Mouse (Mus musculus): ENCODE results near the gene Slco2a1.
"Not testable (repeated sequence)": the region's sequence is repeated elsewhere in the genome, so short reads cannot be mapped to it uniquely, and the experiment has no call there.

The Slco2a1 gene

DNA sequence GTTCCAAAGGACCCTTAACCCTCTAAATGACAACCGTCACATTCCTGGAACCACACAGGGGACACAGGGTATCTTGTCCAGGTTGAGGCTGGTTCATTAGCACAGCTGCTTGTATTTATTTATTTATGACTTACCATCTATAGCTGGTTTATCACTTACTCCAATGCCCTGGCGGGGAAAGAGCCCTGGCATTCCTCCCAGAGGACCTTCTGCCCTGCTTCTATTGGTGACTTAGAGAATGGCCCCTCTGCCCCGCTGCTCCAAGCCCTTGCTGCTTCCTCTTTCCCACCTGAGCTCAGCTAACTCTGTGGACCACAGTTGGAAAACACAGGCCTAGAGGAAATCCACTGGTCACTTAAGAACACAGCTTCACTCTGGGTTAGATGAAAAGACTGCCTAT is 94.9 kb downstream of the Slco2a1 start:
- DNase-seq (ENCODE audit: low spot score), result no peak

DNA sequence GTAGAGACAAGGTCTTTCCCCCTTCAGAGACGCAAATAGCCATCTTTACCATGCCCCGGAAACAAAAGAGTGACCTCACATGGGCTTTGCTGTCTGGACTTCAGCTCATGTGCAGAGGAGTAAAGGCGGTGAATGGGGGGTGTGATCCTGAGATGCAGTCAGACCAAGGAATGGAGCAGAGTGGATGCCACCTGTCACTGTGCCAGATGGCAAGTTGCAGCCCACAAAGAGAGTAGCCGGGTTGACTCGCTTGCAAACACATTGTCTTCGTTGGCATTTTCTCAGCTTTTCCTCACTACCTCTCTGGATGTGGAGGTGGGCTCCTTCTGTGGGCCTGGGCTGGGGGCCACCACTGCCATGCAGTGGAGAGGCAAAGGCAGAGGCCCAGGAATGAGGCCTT is 98.2 kb downstream of the Slco2a1 start:
- DNase-seq (ENCODE audit: low spot score), result no peak

DNA sequence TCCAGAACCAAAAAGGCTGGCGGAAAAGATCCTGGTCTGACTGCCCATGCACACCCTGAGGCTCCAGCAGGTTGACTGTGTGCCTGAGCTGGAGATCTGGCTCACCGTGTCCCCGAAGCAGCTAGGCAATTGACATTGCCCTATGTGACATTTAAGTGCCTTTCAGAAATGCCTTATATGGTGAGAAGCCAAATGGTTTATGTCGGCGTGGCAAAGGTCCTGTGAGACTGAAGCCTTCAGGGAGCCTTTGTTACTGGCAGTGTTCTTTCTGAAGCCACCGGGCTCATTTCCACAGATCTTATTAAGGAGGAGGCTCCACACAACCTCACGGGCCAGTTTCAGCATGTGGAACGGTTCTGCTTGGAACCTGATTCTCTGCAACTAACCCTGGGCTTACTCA is 98.8 kb downstream of the Slco2a1 start:
- no peak for DNase-seq (ENCODE audit: low spot score)

DNA sequence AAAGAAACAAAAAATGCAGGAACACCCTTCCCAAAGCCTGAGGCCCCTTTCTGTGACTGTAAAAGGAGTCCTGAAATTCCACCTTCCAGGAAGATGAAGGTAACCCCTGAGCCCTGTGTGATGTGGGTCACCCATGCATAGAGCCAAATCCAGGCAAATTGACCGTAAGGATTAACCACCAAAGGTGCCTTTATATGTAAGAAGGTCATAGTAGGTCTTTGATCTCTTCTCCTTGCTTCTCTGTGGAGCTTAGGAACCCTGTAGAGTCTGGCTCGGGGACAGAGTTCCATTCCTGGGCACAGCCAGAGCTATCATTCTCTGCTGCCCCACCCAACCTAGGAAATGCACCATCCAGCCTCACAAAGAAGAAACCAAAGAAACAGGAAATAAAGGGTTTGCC is 100.1 kb downstream of the Slco2a1 start:
- no peak for DNase-seq (ENCODE audit: low spot score)

DNA sequence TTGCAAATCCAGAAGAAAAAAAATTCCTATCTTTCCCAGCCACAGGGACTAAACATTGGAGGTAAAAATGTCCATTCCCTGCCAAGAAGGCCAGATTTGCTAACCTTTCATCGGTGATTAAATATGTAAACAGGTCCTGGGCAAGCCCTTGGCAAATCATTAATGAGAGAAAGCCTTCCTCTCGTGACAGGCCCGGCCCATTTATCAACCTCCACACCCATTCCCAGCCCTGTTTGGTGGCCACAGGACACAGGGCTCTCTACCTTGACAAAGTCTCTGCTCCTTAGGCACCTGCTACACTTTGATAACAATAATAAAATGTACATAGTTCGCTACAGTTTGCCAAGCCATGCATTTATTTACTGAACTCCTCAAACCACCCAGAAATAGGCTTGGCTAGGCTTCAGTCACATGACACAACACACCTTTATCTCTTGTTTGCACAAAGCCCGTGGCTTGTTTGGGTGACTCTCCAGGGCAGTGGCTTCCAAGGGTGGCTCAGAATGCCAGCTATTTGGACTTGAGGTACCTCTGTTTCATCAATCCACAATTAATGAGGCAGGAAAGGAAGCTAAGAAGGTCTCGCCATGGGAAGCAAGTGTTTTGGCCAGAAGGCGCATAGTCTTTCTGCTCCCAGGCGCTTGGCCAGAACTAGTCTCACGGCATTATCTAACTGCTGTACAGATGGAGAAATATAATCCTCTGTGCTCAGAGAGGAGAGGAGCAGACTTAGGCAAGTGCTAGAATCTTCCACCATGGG is 101.8 kb downstream of the Slco2a1 start:
- DNase-seq (ENCODE audit: low spot score), result no peak

DNA sequence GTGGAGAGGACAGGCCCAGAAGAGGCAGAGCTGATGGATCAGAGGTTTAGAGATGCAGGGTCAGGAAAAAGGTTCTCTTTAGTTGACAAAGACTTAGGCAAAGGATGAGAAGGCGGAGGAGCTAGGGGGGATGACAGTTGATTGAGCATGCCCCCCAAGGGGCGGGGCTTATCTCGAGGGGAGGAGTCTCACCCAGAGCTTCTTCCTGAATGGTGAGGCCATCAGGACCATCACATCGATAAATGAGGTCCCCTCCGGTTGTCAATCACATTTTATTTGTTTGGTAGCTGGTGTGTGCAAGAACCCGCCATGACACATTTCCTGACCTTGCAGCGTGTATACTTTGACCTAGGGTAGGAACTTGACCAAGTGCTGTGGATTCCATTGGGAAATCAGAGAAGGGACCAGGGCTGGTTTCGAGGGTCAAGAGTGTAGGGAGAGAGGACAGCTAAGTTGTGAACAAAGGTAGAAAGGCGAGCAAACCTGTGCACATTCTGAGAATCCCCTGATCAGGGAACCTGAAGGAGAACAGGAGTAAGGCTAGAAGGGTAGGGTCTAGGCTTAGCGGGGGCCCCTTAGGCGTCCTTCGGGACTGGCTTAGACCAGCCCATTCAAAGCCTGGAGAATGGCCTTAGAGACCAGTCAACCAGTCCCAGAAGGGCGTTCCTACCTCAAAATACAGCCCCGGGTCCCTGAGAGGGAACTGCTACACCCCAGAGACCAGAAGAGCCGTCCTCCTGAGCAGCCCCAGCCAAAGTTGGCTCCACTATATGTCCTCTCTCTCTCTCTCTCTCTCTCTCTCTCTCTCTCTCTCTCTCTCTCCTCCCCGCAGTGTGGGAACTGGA is 102.7 kb downstream of the Slco2a1 start:
- DNase-seq (ENCODE audit: low spot score), result no peak

DNA sequence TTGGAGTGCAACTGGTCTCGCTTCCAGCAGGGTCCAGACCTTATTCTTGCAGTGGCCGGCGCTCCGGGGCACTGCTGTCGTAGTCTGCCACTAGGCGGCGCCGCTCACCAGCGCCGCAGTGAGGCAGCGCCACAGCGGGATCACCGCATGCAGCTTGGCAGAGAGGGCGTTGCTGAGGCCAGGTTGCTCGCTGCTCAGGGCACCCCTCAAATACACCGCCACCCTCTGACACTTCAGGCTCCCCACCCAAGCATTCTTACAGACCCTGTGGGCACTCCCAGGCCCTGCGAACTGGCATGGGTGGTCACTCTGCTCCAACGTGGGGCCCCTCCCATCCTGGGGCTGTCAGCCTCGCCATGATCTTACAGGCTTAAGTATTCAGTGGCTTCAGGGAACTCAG is 103.7 kb downstream of the Slco2a1 start:
- no peak for DNase-seq (ENCODE audit: low spot score)

DNA sequence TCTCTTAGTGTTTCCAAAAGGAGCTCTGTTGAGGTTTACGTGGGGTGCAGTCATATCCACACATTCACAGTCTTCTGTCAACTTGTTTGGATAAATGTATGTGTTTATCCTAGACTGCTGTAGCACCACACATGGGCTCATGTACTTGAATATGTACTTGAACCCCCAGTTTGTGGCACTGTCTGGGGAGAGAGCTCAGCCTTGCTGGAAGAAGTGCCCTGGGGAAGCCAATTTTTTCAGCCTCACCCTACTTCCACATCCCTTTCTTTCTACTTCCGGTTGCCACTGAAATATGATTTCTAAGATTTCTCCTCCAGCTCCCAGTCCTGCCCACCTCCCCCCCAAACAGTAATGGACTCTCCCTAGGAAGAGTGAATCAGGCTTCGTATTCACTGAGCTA is 105.2 kb downstream of the Slco2a1 start:
- no peak for DNase-seq (ENCODE audit: low spot score)

DNA sequence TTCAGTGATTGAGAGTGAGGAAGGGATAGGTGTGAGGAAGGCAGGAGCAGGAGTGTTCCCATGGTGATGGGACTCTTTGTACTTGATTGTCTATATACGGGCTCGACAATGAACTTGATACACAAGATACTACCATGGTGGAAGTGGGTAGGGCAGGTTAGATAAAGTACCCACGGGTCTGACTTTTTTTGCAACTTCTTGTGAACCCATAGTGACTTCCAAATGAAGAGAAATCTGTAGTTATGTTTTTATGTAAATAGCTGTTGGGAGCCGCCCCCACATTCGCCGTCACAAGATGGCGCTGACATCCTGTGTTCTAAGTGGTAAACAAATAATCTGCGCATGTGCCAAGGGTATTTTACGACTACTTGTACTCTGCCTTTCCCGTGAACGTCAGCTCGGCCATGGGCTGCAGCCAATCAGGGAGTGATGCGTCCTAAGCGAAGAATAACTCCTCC is 119.9 kb downstream of the Slco2a1 start:
- DNase-seq (ENCODE audit: low spot score), result not testable (repeated sequence)

DNA sequence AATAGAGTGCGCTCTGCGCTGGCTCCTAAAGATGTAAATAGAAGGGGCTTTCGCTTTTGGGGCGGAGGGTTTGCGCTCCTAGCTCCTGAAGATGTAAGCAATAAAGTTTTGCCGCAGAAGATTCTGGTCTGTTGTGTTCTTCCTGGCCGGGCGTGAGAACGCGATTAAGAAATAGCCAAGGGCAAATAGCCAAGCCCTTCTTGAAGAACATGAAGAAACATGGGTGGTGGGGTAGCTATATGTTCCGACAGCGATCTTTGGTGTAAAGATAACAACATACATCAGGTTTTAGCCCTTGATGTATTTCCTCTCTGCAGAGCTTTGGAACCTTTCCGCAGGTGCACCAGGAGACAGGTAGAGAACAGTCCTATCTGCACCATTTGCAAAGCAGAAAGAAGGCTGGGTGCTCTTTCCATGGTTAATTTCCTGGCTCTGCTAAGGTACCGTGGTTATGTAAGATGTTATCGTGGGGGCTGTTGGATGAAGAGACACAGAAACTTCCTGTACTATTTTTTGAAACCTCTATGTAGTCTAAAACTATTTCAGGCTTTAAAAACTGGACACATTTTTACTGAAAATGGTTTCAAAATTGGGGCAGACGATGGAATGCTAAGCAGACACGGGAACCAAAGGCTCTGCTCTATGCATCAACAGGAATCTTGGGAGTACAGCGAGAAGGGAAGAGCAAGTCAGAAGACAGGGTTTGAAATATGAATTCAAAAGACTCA is 120.6 kb downstream of the Slco2a1 start:
- DNase-seq (ENCODE audit: low spot score), result no peak

DNA sequence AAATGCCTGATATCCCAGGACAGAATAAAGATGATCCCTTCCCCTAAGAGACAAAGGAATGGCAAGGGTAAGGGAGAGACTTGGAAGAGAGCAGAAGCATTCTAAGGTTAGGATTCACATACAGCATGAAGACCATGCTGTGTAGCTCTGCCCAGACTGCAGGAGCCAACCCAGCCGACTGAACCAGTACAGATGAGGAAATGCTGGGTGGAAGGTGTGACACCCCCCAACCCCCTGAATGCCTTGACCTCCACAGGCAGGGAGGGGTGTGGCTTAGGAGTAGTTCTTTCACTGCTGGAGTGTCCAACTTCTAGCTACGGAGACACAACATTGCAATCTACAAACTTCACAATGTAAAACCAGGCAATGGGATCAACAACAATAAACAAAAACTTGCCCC is 121.4 kb downstream of the Slco2a1 start:
- no peak for DNase-seq (ENCODE audit: low spot score)

DNA sequence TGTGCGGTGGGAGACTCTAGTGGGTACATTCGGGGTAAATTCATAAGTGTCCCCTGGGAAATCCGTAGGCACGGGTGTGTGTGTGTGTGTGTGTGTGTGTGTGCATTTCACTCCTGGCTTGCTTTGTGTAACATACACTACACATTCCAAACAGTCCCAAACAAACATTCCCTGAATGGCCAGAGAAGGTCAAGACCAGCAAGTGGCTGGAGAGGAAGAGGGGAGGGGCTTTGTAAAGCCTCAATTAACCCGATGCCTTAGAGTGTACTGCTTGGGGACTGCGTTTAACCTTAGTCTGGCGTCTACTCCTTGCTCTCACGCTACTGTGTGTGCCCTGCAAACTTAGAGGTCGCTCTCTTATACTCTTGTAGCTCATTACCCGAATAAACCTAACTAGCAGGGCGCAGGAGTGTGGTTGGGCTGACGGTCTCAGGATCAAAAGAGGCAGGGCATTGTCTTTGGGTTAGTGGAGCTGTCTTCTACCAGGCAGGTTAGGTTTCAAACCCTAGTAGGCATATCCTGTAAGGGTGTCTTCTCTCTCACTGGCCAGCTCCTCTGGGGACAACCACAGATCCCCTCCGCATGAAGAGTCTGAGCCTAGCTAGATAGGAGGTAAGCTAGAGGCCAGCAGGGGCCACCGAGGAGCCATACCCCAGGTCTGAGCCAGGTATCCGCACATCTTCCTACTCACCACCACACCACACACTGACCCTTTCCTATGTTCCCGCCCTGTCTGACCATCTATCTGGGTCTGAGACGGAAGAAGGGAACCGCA is 122.4 kb downstream of the Slco2a1 start:
- DNase-seq (ENCODE audit: low spot score), result no peak

DNA sequence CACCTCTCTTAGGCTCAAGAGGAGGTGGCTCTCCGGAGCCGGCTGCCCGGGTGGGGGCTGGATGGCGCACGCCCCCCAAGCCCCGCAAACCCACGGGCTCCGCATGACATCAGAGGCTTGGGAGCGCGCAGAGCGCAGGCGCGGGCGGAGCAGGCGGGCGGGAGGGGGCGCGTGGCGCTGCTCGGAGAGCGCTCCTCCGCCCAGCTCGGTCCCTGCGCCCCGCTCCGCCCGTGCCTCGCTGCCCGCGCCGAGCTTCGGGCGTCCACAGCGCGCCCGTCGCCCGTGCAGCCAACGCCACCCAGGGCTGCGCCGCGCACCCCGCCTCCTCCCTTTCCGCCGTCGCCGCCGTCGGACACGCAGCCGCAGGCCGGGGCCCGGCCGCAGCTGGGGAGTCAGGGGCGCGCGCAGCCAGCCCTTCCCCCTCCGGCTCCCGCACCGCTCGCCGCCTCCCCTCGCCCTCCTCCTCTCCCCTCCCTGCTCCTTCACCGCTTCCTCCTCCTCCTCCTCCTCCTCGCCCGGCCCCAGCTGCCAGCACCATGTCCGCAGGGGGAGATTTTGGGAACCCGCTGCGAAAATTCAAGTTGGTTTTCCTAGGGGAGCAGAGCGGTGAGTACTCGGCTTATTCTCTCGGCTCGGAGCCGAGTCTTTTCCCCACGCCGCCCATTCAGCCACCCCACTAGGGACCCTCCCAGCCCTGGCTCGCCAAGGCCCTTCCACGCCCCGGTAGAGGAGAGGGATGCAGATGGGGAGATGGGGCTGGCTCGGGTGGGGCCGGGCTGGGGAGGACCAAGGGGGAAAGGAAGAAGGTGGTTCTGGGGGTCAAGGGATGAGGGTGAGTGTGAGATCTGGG is 123.3 kb downstream of the Slco2a1 start, which contains the start of gene Rab6b:
TSS of gene Rab6b (plus strand) at position 167 of the 850 bp plus-strand sequence.
- DNase-seq (ENCODE audit: low spot score), result no peak

DNA sequence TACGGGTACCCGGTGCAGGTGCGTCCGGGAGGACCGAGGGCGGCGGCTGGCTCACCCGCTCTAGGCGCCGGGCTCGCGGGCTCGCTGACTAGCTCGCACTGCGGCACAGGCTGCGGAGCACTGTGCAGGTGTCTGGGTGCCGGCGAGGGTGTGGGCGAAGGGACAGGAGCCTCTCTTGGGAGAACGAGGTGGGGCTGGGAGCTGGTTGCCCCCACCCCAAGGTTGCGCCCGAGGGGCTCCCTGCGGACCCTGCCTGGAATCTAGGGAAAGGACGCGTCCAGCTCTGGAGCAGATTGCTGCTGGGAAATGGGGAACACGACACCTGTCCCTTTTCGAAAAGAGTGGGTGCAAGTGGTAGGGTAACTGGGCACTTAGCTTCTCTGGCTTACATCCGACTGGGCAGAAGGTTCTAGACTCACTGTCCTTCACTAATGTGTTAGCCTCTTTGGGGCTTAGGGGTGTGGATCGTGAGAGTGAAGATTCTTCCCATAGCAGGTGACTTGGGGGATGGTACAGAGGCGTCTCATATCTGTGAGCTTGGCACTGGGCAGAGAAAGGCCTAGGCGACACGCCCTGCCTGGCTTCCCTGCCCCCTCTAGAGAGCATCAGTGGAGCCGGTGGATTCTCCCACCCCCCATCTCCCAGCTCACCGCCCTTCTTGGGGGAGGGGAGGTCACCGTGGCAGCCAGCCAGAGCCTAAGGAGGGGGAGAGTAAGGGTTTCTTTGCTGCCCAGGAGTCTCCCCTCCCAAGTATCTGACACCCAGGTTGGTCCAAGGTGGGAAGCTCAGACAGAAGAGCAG is 124.2 kb downstream of the Slco2a1 start:
- no peak for DNase-seq (ENCODE audit: low spot score)

DNA sequence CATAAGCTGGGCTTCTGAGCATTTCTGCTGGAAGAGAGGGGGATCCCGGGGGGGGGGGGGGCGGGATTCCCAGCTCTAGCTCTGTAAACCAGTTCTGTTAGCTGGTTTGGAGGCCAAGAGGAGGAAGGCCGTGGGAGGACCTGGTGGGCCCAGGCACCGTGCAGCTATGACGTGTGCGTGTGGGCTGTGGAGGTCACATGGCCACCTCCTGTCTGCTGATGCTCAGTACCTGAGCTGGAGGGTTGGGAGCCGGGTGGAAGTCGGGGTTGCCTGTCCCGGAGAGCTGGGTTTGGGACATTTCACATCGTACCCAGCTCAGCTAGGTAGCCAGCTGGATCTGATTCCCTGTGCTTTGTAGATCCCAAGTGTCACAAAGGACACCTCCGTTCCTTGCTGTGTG is 124.8 kb downstream of the Slco2a1 start:
- DNase-seq (ENCODE audit: low spot score), result no peak

DNA sequence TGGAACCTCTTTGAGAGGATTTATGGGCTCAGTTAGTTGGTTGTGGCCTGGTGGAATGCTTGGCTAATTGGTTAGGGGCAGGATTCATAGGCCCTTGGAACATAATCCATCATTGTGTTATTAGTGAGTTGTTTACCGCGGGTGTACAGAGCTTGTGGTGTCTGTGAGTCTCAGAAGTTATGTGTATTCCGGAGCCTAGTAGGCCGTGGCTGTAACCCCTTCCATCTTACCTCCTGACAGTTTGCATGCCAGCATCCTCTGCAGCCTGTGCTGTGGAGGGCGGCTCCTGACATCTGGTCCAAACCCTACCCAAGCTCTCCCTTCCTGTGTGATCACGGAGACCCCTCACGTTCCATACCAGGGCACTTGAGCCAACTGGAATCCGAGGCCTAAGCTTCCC is 125.8 kb downstream of the Slco2a1 start:
- no peak for DNase-seq (ENCODE audit: low spot score)

DNA sequence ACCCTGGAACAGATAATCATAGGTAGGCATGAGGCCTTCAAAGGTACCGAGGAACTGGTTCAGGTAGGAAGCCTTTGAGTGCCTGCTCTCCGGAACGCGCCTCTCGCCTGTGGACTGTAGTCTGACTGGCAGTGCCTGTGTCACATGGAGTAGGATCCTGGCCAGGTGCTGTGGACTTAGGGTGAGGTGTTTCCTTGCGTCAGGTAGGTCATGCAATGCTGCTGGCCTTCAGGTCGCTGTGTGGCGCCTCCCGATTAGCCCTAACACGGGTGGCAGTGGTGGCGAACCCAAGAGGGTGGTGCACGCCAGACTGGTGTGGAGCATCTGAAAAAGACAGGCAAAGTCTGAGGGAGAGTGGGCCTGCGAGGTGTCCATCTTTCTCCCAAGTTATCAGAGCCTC is 126.4 kb downstream of the Slco2a1 start:
- DNase-seq (ENCODE audit: low spot score), result no peak

DNA sequence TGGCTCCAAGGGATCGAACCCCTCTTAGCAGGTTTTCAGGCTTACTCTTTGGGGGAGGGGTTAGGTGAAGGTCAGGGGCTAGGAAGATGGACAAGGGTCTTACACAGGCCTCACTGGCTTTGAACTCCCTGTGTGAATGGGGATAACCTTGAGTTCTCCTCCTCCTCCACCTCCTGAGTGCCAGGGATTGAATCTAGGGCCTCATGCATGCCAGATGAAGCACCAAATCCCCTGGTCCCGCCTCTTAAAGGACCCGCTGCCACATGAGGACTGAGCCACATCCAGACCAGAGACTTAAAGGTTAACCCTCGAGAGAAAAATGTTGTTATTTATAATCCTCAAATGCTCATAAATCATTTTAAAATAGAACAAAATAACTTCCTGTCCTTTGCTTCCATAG is 128.4 kb downstream of the Slco2a1 start:
- DNase-seq (ENCODE audit: low spot score), result no peak

DNA sequence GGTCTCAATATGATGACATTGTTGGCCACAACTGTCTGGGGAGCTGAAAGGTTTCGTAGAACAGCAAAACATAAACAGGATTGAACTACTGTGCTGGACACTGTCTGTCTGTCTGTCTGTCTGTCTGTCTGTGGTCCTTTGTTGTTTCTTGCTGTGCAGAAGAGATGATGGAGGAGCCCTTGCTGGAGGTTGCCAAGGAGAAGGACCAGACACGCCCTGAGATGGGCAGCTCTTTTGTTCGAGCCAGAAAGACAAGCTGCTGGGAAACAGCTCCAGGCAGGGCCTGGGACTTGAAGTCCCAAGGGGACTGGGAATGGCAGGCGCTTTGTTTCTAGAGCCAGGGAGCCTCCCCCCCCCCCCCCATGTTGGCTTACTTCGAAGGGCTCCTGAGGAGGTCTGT is 129.0 kb downstream of the Slco2a1 start:
- DNase-seq (ENCODE audit: low spot score), result no peak

DNA sequence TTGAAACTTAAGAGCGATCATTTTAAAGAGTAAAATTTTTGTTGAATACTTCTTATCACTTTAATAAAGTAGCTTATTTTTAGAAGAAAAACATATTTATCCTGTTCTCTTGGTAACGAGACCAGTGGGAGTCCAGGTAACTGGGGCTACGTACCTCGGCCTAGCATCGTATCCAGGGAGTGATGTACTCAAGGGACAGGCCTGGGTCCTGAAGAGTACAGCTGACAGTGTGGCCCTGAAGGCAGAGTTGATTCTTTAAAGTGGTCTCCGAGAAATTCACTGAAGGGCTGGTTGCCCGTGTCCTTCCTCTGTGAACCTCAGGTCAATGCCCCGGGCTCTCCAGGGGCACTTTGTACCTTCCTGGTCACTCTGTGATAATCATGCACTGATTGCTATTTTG is 129.4 kb downstream of the Slco2a1 start:
- DNase-seq (ENCODE audit: low spot score), result no peak

Measured in urinary bladder, postnatal 10 days (tissue).